Mouse (Mus musculus): ENCODE measurements around the gene Lrrc37a.

GRCm38 (mm10) chr11:103512111-103512510 is 7.7 kb upstream of the Lrrc37a start:
- no peak for TF ChIP-seq CTCF (IDR thresholded peaks at IDR 0.05; ENCODE audit: control insufficient read depth, insufficient read depth, insufficient replicate concordance, low read depth, low read length)
- TF ChIP-seq POLR2A (IDR thresholded peaks at IDR 0.05; ENCODE audit: control insufficient read depth, low read depth, low read length) = no peak

All from testis, adult 2 months (tissue).